Mouse (Mus musculus) olfactory bulb, adult 2 months (tissue): Measurements from ENCODE around the gene Stard3.

Experiments used
- CTCF ChIP-seq: fragments of 200-500 bp; IDR thresholded peaks from 2 replicates; pipeline ENCODE4 v1.5.1; 2012; ENCODE audit warnings: low read depth, mild to moderate bottlenecking, low read length, moderate library complexity; ENCODE audit not compliant: insufficient read depth
- POLR2A ChIP-seq: fragments of 200-500 bp; IDR thresholded peaks from 2 replicates; pipeline ENCODE4 v1.6.1; 2012; ENCODE audit warnings: mild to moderate bottlenecking, low read depth, low read length, moderate library complexity; ENCODE audit not compliant: insufficient read depth

DNA sequence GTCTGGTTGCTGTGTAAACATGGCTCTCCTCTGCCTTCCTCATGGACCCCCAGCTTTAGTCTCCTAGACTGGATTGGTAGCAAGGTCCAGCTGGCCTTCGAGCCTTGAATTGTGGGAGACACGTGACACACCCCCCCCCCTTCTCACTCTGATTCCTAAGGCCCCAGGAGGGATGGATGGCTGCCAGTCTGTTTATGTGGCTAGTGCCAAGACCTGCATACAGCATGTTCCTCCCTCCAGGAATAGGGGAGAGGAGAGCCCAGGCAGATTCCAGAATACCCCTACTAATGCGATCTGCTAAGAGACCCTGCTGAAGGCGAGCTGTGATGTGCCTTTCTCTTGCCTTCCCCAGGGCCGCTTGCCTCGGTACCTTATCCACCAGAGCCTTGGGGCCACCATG lies 21.9 kb downstream of the Stard3 start:
- TF ChIP-seq CTCF = no peak
- no peak for TF ChIP-seq POLR2A
